Mouse (Mus musculus) retina, postnatal 7 days (tissue): ENCODE data around the gene Atp6ap1.

Experiments used
- DNase-seq: peaks from one replicate; pipeline ENCODE4 v3.0.0-alpha.2; 2012; ENCODE audit warnings: low read depth, low spot score

Gene Atp6ap1

GRCm38 (mm10) chrX:74296538-74297448, at the start of gene Atp6ap1:
Gene Atp6ap1 (plus strand): TSS chrX:74297097.
- DNase-seq = peak; percentile 84

GRCm38 (mm10) chrX:74248651-74249050, 48.2 kb upstream of the Atp6ap1 start:
- DNase-seq = no peak

- no peak for DNase-seq
These were observed 47.3 kb upstream of the Atp6ap1 start, which contains the start of gene Flna for GRCm38 (mm10) chrX:74249615-74250014. Gene Flna (minus strand): TSS chrX:74249820.

- peak; percentile 74 for DNase-seq
These were observed 42.6 kb upstream of the Atp6ap1 start, which contains the start of gene Emd for GRCm38 (mm10) chrX:74254153-74254887. Gene Emd (plus strand): TSS chrX:74254687.

GRCm38 (mm10) chrX:74254888-74255565, 41.9 kb upstream of the Atp6ap1 start:
- no peak for DNase-seq

- DNase-seq = no peak
These were observed 39.2 kb upstream of the Atp6ap1 start for GRCm38 (mm10) chrX:74257746-74258145.

- DNase-seq = no peak
These were observed 27.2 kb upstream of the Atp6ap1 start for GRCm38 (mm10) chrX:74269736-74270061.

- DNase-seq = peak; percentile 89
These were observed 26.6 kb upstream of the Atp6ap1 start, which contains the start of gene Rpl10 for GRCm38 (mm10) chrX:74270062-74270901. Gene Rpl10 (plus strand): TSS chrX:74270812.

GRCm38 (mm10) chrX:74270902-74271551, 25.9 kb upstream of the Atp6ap1 start:
- DNase-seq = no peak

GRCm38 (mm10) chrX:74273422-74274322, 23.2 kb upstream of the Atp6ap1 start:
- DNase-seq = no peak

GRCm38 (mm10) chrX:74277916-74278315, 19.0 kb upstream of the Atp6ap1 start:
- no peak for DNase-seq

GRCm38 (mm10) chrX:74281041-74281731, 15.7 kb upstream of the Atp6ap1 start:
- DNase-seq = no peak

- DNase-seq = no peak
These were observed 15.0 kb upstream of the Atp6ap1 start, which contains the start of the genes Taz and Dnase1l1 for GRCm38 (mm10) chrX:74281732-74282394. Gene Taz (plus strand): TSS chrX:74281912. Gene Dnase1l1 (minus strand): TSS chrX:74282337.

GRCm38 (mm10) chrX:74282395-74283091, 14.4 kb upstream of the Atp6ap1 start:
- DNase-seq = peak; percentile 66

GRCm38 (mm10) chrX:74283092-74283437, 13.8 kb upstream of the Atp6ap1 start:
- DNase-seq = no peak

- DNase-seq = no peak
These were observed 3.5 kb upstream of the Atp6ap1 start for GRCm38 (mm10) chrX:74293431-74293830.

- DNase-seq = no peak
These were observed 1.5 kb downstream of the Atp6ap1 start for GRCm38 (mm10) chrX:74298348-74298747.

- DNase-seq = no peak
These were observed 2.8 kb downstream of the Atp6ap1 start for GRCm38 (mm10) chrX:74299721-74300120.
